ENCODE assay signal across 11 mouse cellular contexts in the genomic region with DNA sequence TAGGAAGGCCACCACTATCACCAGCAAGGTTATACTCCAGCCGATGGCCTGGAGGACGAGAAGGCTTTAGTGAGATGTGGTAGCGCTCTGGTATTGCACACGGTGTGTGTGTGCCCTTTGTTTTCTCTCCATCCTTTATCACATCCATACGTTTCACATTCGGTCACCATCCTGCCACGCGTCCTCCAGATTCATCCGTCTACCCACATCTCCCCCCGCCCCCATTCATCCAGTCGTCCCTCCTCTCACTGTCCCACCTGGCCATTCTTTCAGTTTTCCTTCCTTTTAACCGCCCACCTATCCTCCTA. TPM values are rescaled to one million over a fixed set of nuclear protein-coding genes. Genes with fewer than 3 reads are reported as not detected.
DNase-seq lines count a peak whose midpoint lies in the region; ATAC-seq lines count a peak whose summit lies in the region.
"Had no signal": no experiment of that assay in that cellular context is flagged by ENCODE, and none has a peak within 500 bp of the region (broad histone marks: within the 10 kb centered on the region; RNA-seq: fewer than 3 reads in every experiment).

No protein-coding gene starts in this region.

- no peak overlapping the region for H3K9ac ChIP-seq in lung, embryonic 15.5 days
- peak overlapping the region; percentile 32 for H3K9ac ChIP-seq in forebrain, embryonic 15.5 days (replicated peaks)
- no peak overlapping the region for H3K9ac ChIP-seq in limb, embryonic 11.5 days (ENCODE audit: low read length)
- no peak overlapping the region for H3K9ac ChIP-seq in stomach, embryonic 14.5 days (replicated peaks; ENCODE audit: low read depth, low read length)

- peak overlapping the region; percentile 43 for H3K4me2 ChIP-seq in lung, embryonic 15.5 days
- H3K4me2 ChIP-seq in forebrain, embryonic 15.5 days (replicated peaks), result peak overlapping the region; percentile 67
- peak overlapping the region; percentile 43; the same call in 1 of the 2 replicates for H3K4me2 ChIP-seq in limb, embryonic 11.5 days (ENCODE audit: low read depth, severe bottlenecking)
- peak overlapping the region; percentile 46 for H3K4me2 ChIP-seq in stomach, embryonic 14.5 days (replicated peaks; ENCODE audit: low read depth, low read length)

- no peaks in the 10 kb centered on the region for H3K36me3 ChIP-seq in lung, embryonic 15.5 days
- H3K36me3 ChIP-seq in forebrain, embryonic 15.5 days, result no peaks in the 10 kb centered on the region
- no peaks in the 10 kb centered on the region for H3K36me3 ChIP-seq in limb, embryonic 11.5 days (ENCODE audit: control insufficient read depth, insufficient read depth, low read length)
- H3K36me3 ChIP-seq in stomach, embryonic 14.5 days (ENCODE audit: control insufficient read depth, insufficient read depth, low read length), result no peaks in the 10 kb centered on the region

- no peaks in the 10 kb centered on the region for H3K9me3 ChIP-seq in lung, embryonic 15.5 days
- H3K9me3 ChIP-seq in forebrain, embryonic 15.5 days, result no peaks in the 10 kb centered on the region
- no peaks in the 10 kb centered on the region for H3K9me3 ChIP-seq in limb, embryonic 11.5 days (ENCODE audit: control insufficient read depth, low read length)
- H3K9me3 ChIP-seq in stomach, embryonic 14.5 days (ENCODE audit: control insufficient read depth, low read depth, low read length), result no peaks in the 10 kb centered on the region

- no peak overlapping the region for H3K27ac ChIP-seq in lung, embryonic 15.5 days
- H3K27ac ChIP-seq in forebrain, embryonic 15.5 days (replicated peaks), result no peak overlapping the region
- H3K27ac ChIP-seq in limb, embryonic 11.5 days (replicated peaks; ENCODE audit: low read depth, low read length), result no peak overlapping the region
- H3K27ac ChIP-seq in stomach, embryonic 14.5 days (ENCODE audit: low read length), result no peak overlapping the region

- no peak for ATAC-seq in lung, embryonic 15.5 days (ENCODE audit: borderline replicate concordance, extremely low read depth, low FRiP score, low TSS enrichment)
- no peak; the same call in 1 of the 2 replicates for ATAC-seq in forebrain, embryonic 15.5 days (replicated peaks)
- no peak for ATAC-seq in limb, embryonic 11.5 days (ENCODE audit: insufficient number of reproducible peaks, low FRiP score, low TSS enrichment, low read depth)
- ATAC-seq in stomach, embryonic 14.5 days (ENCODE audit: insufficient number of reproducible peaks, insufficient read depth, low FRiP score, low read depth), result no peak
- ATAC-seq: Patski had no signal

- no peak for DNase-seq in lung, postnatal 36 days
- DNase-seq in limb, embryonic 11.5 days (ENCODE audit: low spot score), result no peak
- no peak for DNase-seq in cerebellum, adult 11 months
- no peak for DNase-seq in adrenal gland, postnatal 4 days (ENCODE audit: low spot score in 2 of 2)

- H3K27me3 ChIP-seq in lung, embryonic 15.5 days, result peaks cover 20% of the 10 kb centered on the region
- H3K27me3 ChIP-seq in forebrain, embryonic 15.5 days, result no peaks in the 10 kb centered on the region
- no peaks in the 10 kb centered on the region for H3K27me3 ChIP-seq in limb, embryonic 11.5 days (ENCODE audit: control insufficient read depth, insufficient read depth, low read length)
- no peaks in the 10 kb centered on the region for H3K27me3 ChIP-seq in stomach, embryonic 14.5 days (ENCODE audit: control insufficient read depth, insufficient read depth, low read length)

- 57% methylated on average over 12 of the region's 12 CpGs for WGBS in lung, embryonic 15.5 days
- 68% methylated on average over 12 of the region's 12 CpGs for WGBS in forebrain, embryonic 15.5 days
- 64% methylated on average over 12 of the region's 12 CpGs for whole genome bisulfite sequencing in limb, embryonic 11.5 days
- 66% methylated on average over 12 of the region's 12 CpGs for WGBS in stomach, embryonic 14.5 days

- H3K4me1 ChIP-seq in lung, embryonic 15.5 days, result peaks cover 4% of the 10 kb centered on the region; the same call in 1 of the 2 replicates
- H3K4me1 ChIP-seq in forebrain, embryonic 15.5 days, result peaks cover 7% of the 10 kb centered on the region
- 0 out of 2 replicates have a peak, but pooled peaks cover 6% of the 10 kb centered on the region for H3K4me1 ChIP-seq in limb, embryonic 11.5 days (ENCODE audit: control insufficient read depth, insufficient read depth, low read length)
- no peaks in the 10 kb centered on the region for H3K4me1 ChIP-seq in stomach, embryonic 14.5 days (ENCODE audit: control insufficient read depth, insufficient read depth, low read length)

- H3K4me3 ChIP-seq in lung, embryonic 15.5 days, result no peak overlapping the region
- H3K4me3 ChIP-seq in forebrain, embryonic 15.5 days, result peak overlapping the region; percentile 42
- H3K4me3 ChIP-seq in limb, embryonic 11.5 days (ENCODE audit: low read depth, low read length), result no peak overlapping the region
- H3K4me3 ChIP-seq in stomach, embryonic 14.5 days (ENCODE audit: low read depth, low read length), result 0 out of 2 replicates have a peak overlapping the region, but pooled peaks have one; percentile 23
- H3K4me3 ChIP-seq: myocyte had no signal

RNA-seq across cellular contexts. Expression of a gene that starts 5.5 kb away (rescaled TPM):
- not detected in 2 replicates for polyA plus RNA-seq in lung, embryonic 15.5 days (2015; fragmentation: Nextera tagmentation; extraction: Ambion mirVana)
- not detected in 2 replicates for polyA plus RNA-seq in forebrain, embryonic 15.5 days (2015; fragmentation: Nextera tagmentation; extraction: Ambion mirVana)
- polyA plus RNA-seq in limb, embryonic 11.5 days (2014; fragmentation: Nextera tagmentation; extraction: Ambion mirVana), result not detected in 2 replicates
- polyA plus RNA-seq in stomach, embryonic 14.5 days (2014; fragmentation: Nextera tagmentation; extraction: Ambion mirVana), result not detected in 2 replicates
- not detected for total RNA-seq in adrenal gland, postnatal 4 days (2021)
- total RNA-seq: gastrocnemius, adult 8-10 months; layer of hippocampus, postnatal 25 days had no signal
- polyA plus RNA-seq: myocyte, Patski had no signal

RNA-seq across cellular contexts. Expression of a gene that starts 8.0 kb away (rescaled TPM):
- not detected in 2 replicates for polyA plus RNA-seq in lung, embryonic 15.5 days (2015; fragmentation: Nextera tagmentation; extraction: Ambion mirVana)
- not detected in 2 replicates for polyA plus RNA-seq in forebrain, embryonic 15.5 days (2015; fragmentation: Nextera tagmentation; extraction: Ambion mirVana)
- polyA plus RNA-seq in limb, embryonic 11.5 days (2014; fragmentation: Nextera tagmentation; extraction: Ambion mirVana), result not detected in 2 replicates
- not detected in 2 replicates for polyA plus RNA-seq in stomach, embryonic 14.5 days (2014; fragmentation: Nextera tagmentation; extraction: Ambion mirVana)
- total RNA-seq in adrenal gland, postnatal 4 days (2021), result not detected
- total RNA-seq: gastrocnemius, adult 8-10 months; layer of hippocampus, postnatal 25 days had no signal
- polyA plus RNA-seq: myocyte, Patski had no signal

RNA-seq across cellular contexts. Expression of a gene that starts 13.9 kb away (rescaled TPM):
- polyA plus RNA-seq in lung, embryonic 15.5 days (2015; fragmentation: Nextera tagmentation; extraction: Ambion mirVana), result 7.1 and 9.7 TPM in 2 replicates
- polyA plus RNA-seq in forebrain, embryonic 15.5 days (2015; fragmentation: Nextera tagmentation; extraction: Ambion mirVana), result 1.0 and 1.2 TPM in 2 replicates
- polyA plus RNA-seq in limb, embryonic 11.5 days (2014; fragmentation: Nextera tagmentation; extraction: Ambion mirVana), result 1.1 and 1.6 TPM in 2 replicates
- 2.3 and 2.5 TPM in 2 replicates for polyA plus RNA-seq in stomach, embryonic 14.5 days (2014; fragmentation: Nextera tagmentation; extraction: Ambion mirVana)
- total RNA-seq in adrenal gland, postnatal 4 days (2021), result 1 to 10 TPM; 5.3 to 5.4 TPM

RNA-seq across cellular contexts. Expression of a gene that starts 26.6 kb away (rescaled TPM):
- 6.1 and 6.3 TPM in 2 replicates for polyA plus RNA-seq in lung, embryonic 15.5 days (2015; fragmentation: Nextera tagmentation; extraction: Ambion mirVana)
- polyA plus RNA-seq in forebrain, embryonic 15.5 days (2015; fragmentation: Nextera tagmentation; extraction: Ambion mirVana), result 7.2 and 7.9 TPM in 2 replicates
- 5.0 and 6.1 TPM in 2 replicates for polyA plus RNA-seq in limb, embryonic 11.5 days (2014; fragmentation: Nextera tagmentation; extraction: Ambion mirVana)
- polyA plus RNA-seq in stomach, embryonic 14.5 days (2014; fragmentation: Nextera tagmentation; extraction: Ambion mirVana), result 9.5 and 10.2 TPM in 2 replicates
- 10 to 100 TPM; 24.8 to 27.3 TPM for total RNA-seq in adrenal gland, postnatal 4 days (2021)

Comparison
In these comparisons a context has a peak if more than half of its experiments do, and no peak if none do; other contexts are left out.
1. H3K4me3 ChIP-seq: peak in forebrain, embryonic 15.5 days (single experiment) and stomach, embryonic 14.5 days (single experiment); none in lung, embryonic 15.5 days (single experiment) and limb, embryonic 11.5 days (single experiment).
2. Peak in every context shown above with its lines, with median percentiles within 50 percentile points of each other: H3K4me2 ChIP-seq.